Mouse (Mus musculus): ENCODE measurements around the gene Asb1. TPM values are rescaled to one million over a fixed set of nuclear protein-coding genes. Genes with fewer than 3 reads are reported as not detected.
A peak's percentile ranks its signal among the peaks of the same experiment; 100 is the strongest.

Gene Asb1
- polyA plus RNA-seq, 1 experiment from 2014 or later = 4.9 TPM

DNA sequence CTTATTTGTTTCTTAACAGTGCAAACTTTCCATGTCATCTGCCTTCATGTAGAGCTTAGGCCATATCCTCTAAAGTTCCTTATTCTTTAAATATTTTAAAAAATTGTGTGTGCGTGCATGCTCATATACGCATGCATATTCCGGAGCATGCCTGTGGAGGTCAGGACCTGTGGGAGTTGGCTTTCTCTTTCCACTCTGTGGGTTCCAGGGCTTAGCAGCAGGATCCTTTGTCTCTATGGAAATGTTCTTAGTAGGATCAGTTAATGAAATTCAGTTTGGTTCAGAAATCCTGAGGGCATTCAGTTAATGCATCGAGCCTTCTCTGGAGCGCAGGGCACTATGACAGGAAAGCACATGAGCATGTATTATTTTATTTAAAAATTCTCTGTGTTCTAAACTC is 7.2 kb downstream of the Asb1 start:
- Histone ChIP-seq H3K4me2 (no peak overlapping the region), H3K4me1 (peaks cover 4% of the 10 kb centered on the region; the same call in 1 of the 2 replicates), H3K36me3 (peaks cover 30% of the 10 kb centered on the region; the same call in 1 of the 2 replicates), H3K9ac (no peak overlapping the region), H3K27me3 (no peaks in the 10 kb centered on the region), H3K4me3 (no peak overlapping the region), H3K27ac (no peak overlapping the region), H3K9me3 (no peaks in the 10 kb centered on the region)
- 95% methylated on average over 5 of the region's 5 CpGs for WGBS
- ATAC-seq (ENCODE audit: insufficient number of reproducible peaks, low FRiP score, low TSS enrichment, low read depth) = no peak

DNA sequence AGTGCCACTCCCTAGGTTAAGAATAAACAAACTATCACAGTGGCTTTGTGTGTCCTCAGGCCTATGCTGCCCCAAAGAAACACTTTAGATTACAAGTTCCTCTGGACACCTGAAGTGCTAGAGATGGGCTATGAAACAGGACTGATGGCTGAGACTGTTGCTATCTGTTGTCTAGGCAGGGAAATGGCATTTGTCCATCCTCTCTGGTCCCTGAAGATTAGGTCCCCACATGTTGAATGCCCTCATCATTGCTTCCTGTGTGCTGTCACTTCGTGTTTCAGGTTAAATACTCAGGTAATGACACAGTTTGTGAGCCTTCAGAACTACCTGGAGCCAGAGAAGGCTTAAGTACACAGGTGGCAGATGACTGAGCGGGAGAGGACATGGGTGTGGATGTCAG is 8.7 kb downstream of the Asb1 start:
- peaks cover 36% of the 10 kb centered on the region; the same call in 1 of the 2 replicates for H3K36me3 ChIP-seq
- 82% methylated on average over 2 of the region's 2 CpGs for WGBS

DNA sequence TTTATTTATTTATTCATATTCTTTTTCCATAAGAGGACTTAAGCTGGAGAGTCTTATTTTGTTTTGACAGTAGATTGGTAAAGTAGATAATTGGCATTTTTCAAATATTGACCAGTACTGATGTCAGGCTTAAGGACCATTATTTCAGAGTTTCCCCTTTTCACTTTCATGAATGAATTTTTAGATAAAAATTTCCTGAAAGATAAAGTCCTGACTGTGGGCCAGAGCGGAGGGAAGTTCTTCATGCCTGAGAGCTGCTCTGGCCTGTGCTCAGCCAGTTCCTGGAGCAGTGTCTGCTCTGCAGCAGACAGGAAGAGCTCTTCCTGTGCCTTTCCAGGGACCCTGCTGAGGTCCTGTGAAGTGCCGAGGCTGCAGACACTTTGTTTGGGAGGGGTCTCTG is 16.8 kb downstream of the Asb1 start:
- H3K4me1 ChIP-seq = peaks cover 8% of the 10 kb centered on the region
- H3K27me3 ChIP-seq = no peaks in the 10 kb centered on the region

More for the DNA sequence above, 8.7 kb downstream of the Asb1 start:
- peaks cover 4% of the 10 kb centered on the region; the same call in 1 of the 2 replicates for H3K4me1 ChIP-seq
- ATAC-seq (ENCODE audit: insufficient number of reproducible peaks, low FRiP score, low TSS enrichment, low read depth) = no peak
- H3K9me3 ChIP-seq = no peaks in the 10 kb centered on the region
- H3K4me2 ChIP-seq = no peak overlapping the region
- H3K9ac ChIP-seq = no peak overlapping the region
- H3K4me3 ChIP-seq = no peak overlapping the region
- H3K27me3 ChIP-seq = no peaks in the 10 kb centered on the region
- H3K27ac ChIP-seq = no peak overlapping the region

GRCm38 (mm10) chr1:91561226-91561625 is 20.9 kb downstream of the Asb1 start:
- no peak overlapping the region for H3K27ac ChIP-seq
- WGBS = 67% methylated on average over 6 of the region's 6 CpGs
- no peak overlapping the region for H3K4me2 ChIP-seq
- peaks cover 18% of the 10 kb centered on the region; the same call in 1 of the 2 replicates for H3K36me3 ChIP-seq
- no peaks in the 10 kb centered on the region for H3K27me3 ChIP-seq
- H3K9me3 ChIP-seq = no peaks in the 10 kb centered on the region
- no peak for ATAC-seq (ENCODE audit: insufficient number of reproducible peaks, low FRiP score, low TSS enrichment, low read depth)
- H3K9ac ChIP-seq = no peak overlapping the region
- H3K4me3 ChIP-seq = no peak overlapping the region
- H3K4me1 ChIP-seq = peaks cover 25% of the 10 kb centered on the region

More for the DNA sequence above, 16.8 kb downstream of the Asb1 start:
- ATAC-seq (ENCODE audit: insufficient number of reproducible peaks, low FRiP score, low TSS enrichment, low read depth) = no peak
- Histone ChIP-seq H3K27ac (no peak overlapping the region), H3K36me3 (peaks cover 43% of the 10 kb centered on the region), H3K4me3 (no peak overlapping the region), H3K9me3 (no peaks in the 10 kb centered on the region), H3K9ac (no peak overlapping the region), H3K4me2 (no peak overlapping the region)
- WGBS = 66% methylated on average over 2 of the region's 2 CpGs

DNA sequence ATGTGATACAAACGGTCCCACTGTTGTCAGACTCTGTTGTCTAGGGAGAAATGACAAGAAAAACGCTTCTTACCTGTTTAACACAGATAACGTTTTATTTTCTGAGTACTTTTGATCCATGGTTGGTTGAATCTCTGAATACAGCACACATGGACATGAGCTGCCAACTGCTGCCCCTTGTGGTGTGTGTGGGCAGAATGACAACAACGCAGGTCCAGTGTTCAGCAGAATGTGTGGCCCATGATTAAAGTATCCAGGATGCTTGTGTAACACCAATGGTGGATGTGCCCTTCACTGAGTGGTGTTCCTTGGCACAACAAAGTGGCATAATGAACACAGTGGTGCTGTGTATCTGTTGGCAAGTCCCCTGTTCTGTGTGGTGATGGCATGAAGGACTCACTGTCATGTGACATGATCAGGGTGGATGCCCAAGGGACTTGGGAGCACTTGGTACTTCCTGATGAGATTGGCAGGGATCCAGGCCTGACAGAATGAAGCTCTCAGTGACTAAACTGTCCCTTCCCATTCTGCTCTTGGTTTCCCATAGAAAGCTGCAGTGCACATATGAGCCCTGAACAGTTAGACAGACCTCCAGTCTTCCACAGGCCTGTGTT is 22.7 kb downstream of the Asb1 start:
- Histone ChIP-seq H3K27ac (no peak overlapping the region), H3K27me3 (no peaks in the 10 kb centered on the region), H3K36me3 (peaks cover 14% of the 10 kb centered on the region; the same call in 1 of the 2 replicates), H3K9me3 (no peaks in the 10 kb centered on the region), H3K4me3 (no peak overlapping the region), H3K4me1 (peaks cover 25% of the 10 kb centered on the region), H3K4me2 (no peak overlapping the region), H3K9ac (no peak overlapping the region)
- 84% methylated on average over 4 of the region's 4 CpGs for whole genome bisulfite sequencing
- no peak for ATAC-seq (ENCODE audit: insufficient number of reproducible peaks, low FRiP score, low TSS enrichment, low read depth)

DNA sequence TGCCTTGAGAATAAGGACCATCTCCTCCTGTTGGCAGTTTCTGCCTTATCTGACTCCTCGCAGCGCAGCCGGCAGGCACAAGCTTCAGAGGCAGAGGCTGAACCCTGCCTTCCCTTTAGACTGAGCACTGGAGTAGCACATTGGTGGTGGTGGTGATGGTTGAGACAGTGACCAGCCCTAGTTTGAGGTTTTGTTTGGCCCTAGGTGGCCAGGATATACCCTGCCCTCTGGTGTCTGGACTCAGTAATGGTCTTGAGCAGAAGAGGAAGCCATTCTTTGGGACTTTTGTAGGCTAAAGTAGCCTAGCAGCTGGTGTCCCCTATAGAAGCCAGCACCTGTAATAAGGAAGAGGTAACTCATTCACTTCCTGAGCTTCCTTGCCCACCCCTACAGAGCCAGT is 23.7 kb downstream of the Asb1 start:
- no peak overlapping the region for H3K4me3 ChIP-seq
- H3K4me2 ChIP-seq = no peak overlapping the region
- 72% methylated on average over 3 of the region's 3 CpGs for WGBS
- no peak overlapping the region for H3K9ac ChIP-seq
- H3K36me3 ChIP-seq = peaks cover 7% of the 10 kb centered on the region; the same call in 1 of the 2 replicates
- no peak overlapping the region for H3K27ac ChIP-seq
- no peaks in the 10 kb centered on the region for H3K27me3 ChIP-seq
- H3K9me3 ChIP-seq = no peaks in the 10 kb centered on the region
- peaks cover 25% of the 10 kb centered on the region for H3K4me1 ChIP-seq
- ATAC-seq (ENCODE audit: insufficient number of reproducible peaks, low FRiP score, low TSS enrichment, low read depth) = no peak

DNA sequence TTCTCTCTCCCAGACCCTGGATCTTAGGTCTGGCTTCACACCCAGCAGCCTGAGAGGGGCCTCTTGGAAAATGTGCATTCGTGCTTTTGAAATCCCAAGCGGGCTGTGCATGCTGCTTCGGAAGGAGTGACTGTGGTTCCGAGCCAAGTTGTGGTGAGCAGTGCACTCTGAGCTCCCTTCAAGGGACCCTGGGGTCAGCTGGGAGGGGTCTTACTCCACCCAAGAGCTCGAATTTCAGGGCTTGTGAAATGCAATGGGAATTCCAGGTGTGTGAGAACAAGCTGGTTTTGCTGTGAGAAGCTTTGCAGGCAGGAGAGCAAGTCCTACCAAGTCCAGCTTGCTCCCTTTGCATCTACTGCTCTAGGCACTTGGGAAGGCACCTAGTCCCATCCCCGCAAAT is 24.3 kb downstream of the Asb1 start:
- no peak overlapping the region for H3K9ac ChIP-seq
- H3K9me3 ChIP-seq = no peaks in the 10 kb centered on the region
- ATAC-seq (ENCODE audit: insufficient number of reproducible peaks, low FRiP score, low TSS enrichment, low read depth) = peak; percentile 60; the same call in 1 of the 2 replicates
- 0 out of 2 replicates have a peak, but pooled peaks cover 1% of the 10 kb centered on the region for H3K36me3 ChIP-seq
- no peaks in the 10 kb centered on the region for H3K27me3 ChIP-seq
- H3K4me3 ChIP-seq = no peak overlapping the region
- WGBS = 22% methylated on average over 6 of the region's 6 CpGs
- no peak overlapping the region for H3K4me2 ChIP-seq
- H3K4me1 ChIP-seq = peaks cover 25% of the 10 kb centered on the region
- no peak overlapping the region for H3K27ac ChIP-seq

- H3K4me2 ChIP-seq = no peak overlapping the region
- no peaks in the 10 kb centered on the region for H3K36me3 ChIP-seq
- WGBS = 85% methylated on average over 2 of the region's 2 CpGs
- H3K9me3 ChIP-seq = no peaks in the 10 kb centered on the region
- no peak for ATAC-seq (ENCODE audit: insufficient number of reproducible peaks, low FRiP score, low TSS enrichment, low read depth)
- no peak overlapping the region for H3K9ac ChIP-seq
- H3K27me3 ChIP-seq = no peaks in the 10 kb centered on the region
- no peak overlapping the region for H3K4me3 ChIP-seq
- H3K27ac ChIP-seq = no peak overlapping the region
- peaks cover 30% of the 10 kb centered on the region for H3K4me1 ChIP-seq
Observed at GRCm38 (mm10) chr1:91567269-91567668, 26.9 kb downstream of the Asb1 start.

DNA sequence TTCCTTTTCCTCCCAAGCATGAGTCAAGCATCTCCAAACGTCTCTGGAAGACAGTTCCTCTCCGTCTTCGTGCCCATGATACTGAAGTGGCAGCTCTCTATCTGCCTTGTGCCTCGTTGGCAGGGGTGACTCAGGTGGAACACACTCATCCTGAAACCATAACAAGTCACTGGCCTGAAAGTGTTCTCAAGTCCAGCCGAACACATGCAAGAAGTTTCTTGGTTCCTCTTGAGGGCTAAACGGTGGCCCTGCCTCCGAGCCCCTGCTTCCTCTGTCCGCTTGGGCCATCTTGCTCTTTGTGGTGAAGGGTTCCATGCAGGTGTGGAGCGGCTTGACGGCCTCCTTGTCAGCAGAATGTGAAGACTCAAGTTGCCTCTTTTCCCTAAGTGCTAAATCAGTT is 32.1 kb downstream of the Asb1 start:
- no peak for ATAC-seq (ENCODE audit: insufficient number of reproducible peaks, low FRiP score, low TSS enrichment, low read depth)
- Histone ChIP-seq H3K4me3 (no peak overlapping the region), H3K4me1 (peaks cover 22% of the 10 kb centered on the region; the same call in 1 of the 2 replicates), H3K27ac (no peak overlapping the region), H3K9me3 (no peaks in the 10 kb centered on the region), H3K9ac (no peak overlapping the region), H3K27me3 (no peaks in the 10 kb centered on the region), H3K36me3 (no peaks in the 10 kb centered on the region), H3K4me2 (no peak overlapping the region)
- WGBS = 78% methylated on average over 10 of the region's 10 CpGs

GRCm38 (mm10) chr1:91574208-91574607 is 33.9 kb downstream of the Asb1 start:
- Histone ChIP-seq H3K9ac (no peak overlapping the region), H3K27me3 (no peaks in the 10 kb centered on the region), H3K4me2 (no peak overlapping the region), H3K4me3 (no peak overlapping the region), H3K36me3 (no peaks in the 10 kb centered on the region), H3K9me3 (no peaks in the 10 kb centered on the region), H3K4me1 (peaks cover 26% of the 10 kb centered on the region; the same call in 1 of the 2 replicates), H3K27ac (no peak overlapping the region)
- WGBS = 68% methylated on average over 3 of the region's 3 CpGs
- ATAC-seq (ENCODE audit: insufficient number of reproducible peaks, low FRiP score, low TSS enrichment, low read depth) = no peak

DNA sequence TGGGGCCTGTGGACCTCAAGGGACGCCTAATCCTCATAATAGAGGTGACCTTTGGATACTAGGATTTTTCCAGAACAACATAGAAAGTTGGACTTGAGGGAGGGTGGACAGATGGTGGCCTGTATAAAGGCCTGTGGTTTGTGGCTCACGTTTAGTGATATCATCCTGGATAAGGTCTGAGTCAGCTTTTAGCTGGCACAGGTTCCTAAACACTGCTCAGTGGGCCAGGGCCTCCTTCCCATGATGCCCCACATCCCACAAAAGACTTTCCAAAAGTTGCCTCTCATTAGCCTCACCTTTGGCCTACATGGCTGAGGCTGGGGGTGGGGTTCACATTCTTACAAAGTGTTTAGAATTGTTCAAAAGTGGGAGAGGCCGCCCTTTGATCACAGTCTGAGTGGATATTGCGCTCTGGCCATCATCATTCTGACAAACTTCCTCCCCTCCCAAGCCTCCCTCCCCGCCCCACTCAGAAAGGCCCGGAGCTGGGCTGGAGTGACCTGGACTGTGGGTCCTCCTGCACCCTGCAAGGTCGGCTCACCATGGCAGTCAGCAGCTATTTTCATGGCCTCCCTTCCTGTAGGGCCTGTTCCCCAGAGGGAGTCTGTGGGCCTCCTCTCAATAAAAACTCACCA is 37.7 kb downstream of the Asb1 start:
- no peak overlapping the region for H3K4me2 ChIP-seq
- no peak overlapping the region for H3K9ac ChIP-seq
- H3K27ac ChIP-seq = no peak overlapping the region
- peaks cover 24% of the 10 kb centered on the region for H3K4me1 ChIP-seq
- no peaks in the 10 kb centered on the region for H3K9me3 ChIP-seq
- WGBS = 66% methylated on average over 7 of the region's 7 CpGs
- no peak overlapping the region for H3K4me3 ChIP-seq
- no peak for ATAC-seq (ENCODE audit: insufficient number of reproducible peaks, low FRiP score, low TSS enrichment, low read depth)
- H3K36me3 ChIP-seq = no peaks in the 10 kb centered on the region
- H3K27me3 ChIP-seq = no peaks in the 10 kb centered on the region

DNA sequence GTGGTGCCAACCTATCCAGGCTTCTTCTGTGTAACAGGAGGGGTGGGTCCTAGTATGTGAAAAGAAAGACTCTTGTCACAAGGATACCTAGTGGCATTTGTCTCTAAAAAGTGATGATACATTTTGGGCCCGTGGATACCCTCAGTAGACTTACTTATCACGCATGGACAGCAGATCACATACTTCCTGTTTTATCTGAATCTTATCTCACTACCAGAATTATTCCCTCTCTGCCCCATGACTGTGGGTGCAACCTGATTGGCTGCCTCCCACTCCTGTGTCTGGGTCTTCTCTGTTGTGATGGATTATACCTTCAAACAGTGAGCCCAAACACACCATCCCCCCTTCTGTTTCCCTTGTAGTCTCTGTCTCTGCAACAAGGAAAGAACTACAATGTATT is 40.2 kb downstream of the Asb1 start:
- no peak overlapping the region for H3K4me2 ChIP-seq
- H3K36me3 ChIP-seq = no peaks in the 10 kb centered on the region
- H3K27me3 ChIP-seq = no peaks in the 10 kb centered on the region
- H3K27ac ChIP-seq = no peak overlapping the region
- H3K4me1 ChIP-seq = peaks cover 22% of the 10 kb centered on the region
- 86% methylated on average over 2 of the region's 2 CpGs for WGBS
- H3K9me3 ChIP-seq = no peaks in the 10 kb centered on the region
- no peak overlapping the region for H3K9ac ChIP-seq
- H3K4me3 ChIP-seq = no peak overlapping the region
- ATAC-seq (ENCODE audit: insufficient number of reproducible peaks, low FRiP score, low TSS enrichment, low read depth) = no peak

All from limb, embryonic 15.5 days (tissue).